Mouse (Mus musculus) gastrocnemius, postnatal 36 days (tissue): ENCODE data around the gene Trappc3l. TPM values are rescaled to one million over a fixed set of nuclear protein-coding genes. Genes with fewer than 3 reads are reported as not detected.

Source experiments
- DNase-seq, 2 experiments: peaks; one replicate each; pipeline ENCODE4 v3.0.0; 2022
- intact Hi-C: fragments of 180-260 bp; cut with DNase I; formaldehyde crosslinking; loops from one replicate; pipeline ENCODE4 v1.15.1; 2025
- total RNA-seq, 2 experiments: library from RNA; stranded (reverse); gene quantifications; 2 replicates each; pipeline ENCODE4 v1.2.3; 2021

Trappc3l gene
- total RNA-seq, 2 experiments from 2014 or later = not detected

- intact Hi-C loops = no loop called here
These were observed 53.1 kb downstream of the Trappc3l start for GRCm38 (mm10) chr10:34090481-34090880.

GRCm38 (mm10) chr10:34091888-34092287 is 54.5 kb downstream of the Trappc3l start:
- no peak for DNase-seq

More at GRCm38 (mm10) chr10:34090481-34090880, 53.1 kb downstream of the Trappc3l start:
- DNase-seq = no peak

DNA sequence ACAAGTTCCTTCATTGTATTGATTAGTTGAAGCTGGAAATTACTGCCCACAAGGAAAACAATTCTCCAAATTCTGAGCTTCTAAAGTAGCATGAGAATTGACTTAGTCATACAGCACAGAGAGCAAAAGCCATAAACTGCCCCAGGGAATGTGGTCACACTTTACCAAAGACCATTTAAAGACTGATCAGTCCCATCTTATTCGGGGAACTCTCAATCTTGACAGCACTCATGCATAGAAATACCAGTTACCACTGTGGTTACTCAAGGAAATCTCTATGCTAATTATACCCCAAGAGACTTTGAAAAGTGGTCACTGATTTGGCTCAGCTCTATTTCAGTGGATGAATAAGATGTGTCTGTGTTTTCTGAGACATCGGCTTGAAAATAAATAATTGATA is 57.8 kb downstream of the Trappc3l start:
- no peak for DNase-seq
- intact Hi-C loops = no loop called here

More at GRCm38 (mm10) chr10:34091888-34092287, 54.5 kb downstream of the Trappc3l start:
- intact Hi-C loops = no loop called here

DNA sequence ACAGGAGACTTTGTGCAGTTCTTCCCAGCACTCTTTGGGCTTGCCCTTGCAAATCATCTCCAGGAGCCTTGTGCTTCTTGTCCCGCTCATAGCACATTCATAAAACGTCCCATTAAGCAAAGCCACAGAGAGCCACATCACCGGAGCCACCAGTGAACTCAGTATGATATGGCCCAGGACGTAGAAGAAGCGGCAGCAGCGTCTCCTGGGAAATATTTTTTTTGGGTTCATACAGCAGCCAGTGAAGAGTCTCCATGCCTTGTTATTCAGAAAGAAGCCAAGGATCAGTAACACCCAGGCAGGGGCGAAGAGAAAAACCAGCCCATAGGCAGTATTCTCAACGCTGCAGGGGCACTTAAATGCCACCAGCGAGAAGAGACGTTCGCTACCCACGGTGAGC is 58.6 kb downstream of the Trappc3l start:
- no peak for DNase-seq

DNA sequence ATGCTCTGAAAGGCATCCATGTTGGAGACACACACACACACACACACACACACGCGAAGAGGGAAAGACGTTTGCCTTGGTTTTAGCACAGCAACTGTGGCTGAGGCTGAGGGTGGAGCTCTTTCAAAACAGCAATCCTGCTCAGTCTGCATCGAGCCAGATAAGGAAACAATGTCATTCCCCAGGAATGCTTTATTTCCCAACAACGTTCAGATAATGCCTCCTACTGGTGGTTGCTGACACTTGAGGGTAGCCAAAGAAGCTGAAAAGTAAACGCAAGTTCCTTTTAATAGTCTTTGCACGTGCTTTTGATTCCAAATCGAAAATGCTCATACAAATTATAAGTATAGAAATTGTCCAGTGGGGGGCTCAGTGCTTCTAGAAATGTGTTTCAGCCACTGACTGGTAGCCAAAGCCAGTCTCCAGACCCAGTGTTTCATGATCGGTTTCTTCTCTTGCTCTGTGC is 59.1 kb downstream of the Trappc3l start, which contains the start of gene Calhm5:
Calhm5 (minus strand) TSS at position 102 of the 466 bp plus-strand sequence.
- intact Hi-C loops = no loop called here
- DNase-seq = no peak

More for the DNA sequence above, 58.6 kb downstream of the Trappc3l start:
- intact Hi-C loops = no loop called here

DNA sequence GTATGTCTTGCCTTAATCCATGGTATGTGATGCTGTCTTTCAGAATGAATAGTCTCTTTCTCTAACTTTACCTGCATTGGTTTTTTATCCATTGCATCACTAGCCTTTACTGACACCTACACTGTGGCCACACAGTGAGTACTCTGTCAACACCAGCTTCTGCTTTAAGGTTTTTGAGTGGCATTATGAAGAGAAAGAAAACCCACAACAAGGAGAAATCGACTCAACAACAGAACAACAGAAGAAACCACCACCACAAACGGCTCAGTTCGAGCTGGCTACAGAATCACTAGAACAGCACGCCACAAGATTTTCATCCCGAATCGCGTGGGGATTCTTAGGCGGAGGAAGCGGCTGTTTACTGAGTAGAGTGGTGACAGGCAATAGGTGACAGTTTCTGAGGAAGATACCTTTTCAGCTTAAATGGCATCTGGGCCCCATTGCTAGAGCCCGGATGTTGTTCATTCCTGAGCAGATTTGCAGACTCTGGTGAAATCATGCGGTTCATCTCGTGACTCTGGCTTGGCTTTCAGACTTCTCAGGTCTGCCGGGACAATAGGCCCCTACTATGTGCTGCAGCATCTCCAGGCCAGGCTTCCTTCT is 73.6 kb downstream of the Trappc3l start:
- intact Hi-C loops = no loop called here
- DNase-seq = no peak

DNA sequence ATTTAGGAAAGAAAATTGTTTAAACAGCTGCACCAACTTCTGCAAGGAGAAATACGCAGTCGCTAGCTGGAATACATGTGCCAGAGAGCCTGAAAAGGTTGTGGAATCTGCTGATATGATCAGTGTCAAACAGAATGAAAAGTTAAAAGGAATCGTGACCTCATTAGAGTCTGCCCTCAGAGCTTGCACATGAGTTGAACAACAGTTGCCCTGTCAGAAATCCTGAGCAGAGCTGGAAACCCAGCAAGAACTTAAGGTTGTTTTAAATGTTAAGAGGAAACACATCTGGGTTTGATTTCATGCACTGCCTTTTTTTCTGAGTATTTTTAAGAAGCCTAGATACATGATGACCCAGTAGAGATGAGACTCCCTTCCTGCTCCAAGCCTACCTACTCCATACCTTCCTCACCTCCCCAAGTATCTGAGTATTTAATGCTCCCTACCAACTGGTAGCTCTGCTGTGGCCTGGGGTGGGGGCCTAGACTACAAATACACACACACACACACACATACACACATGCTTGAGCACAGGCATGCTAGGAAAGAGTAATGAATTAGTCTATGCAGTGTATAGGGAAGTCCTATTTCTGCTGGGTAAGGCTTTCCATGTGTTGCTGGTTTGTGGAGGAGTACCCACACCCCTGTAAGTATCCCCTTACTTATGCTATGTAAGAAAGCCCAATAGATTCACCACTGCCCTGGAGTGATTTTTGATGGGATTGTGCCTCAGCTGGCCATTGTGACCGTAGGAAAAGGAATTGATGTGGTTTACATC is 74.8 kb downstream of the Trappc3l start:
- DNase-seq = no peak
- intact Hi-C loops = no loop called here

- intact Hi-C loops = no loop called here
- DNase-seq = no peak
These were observed 79.7 kb downstream of the Trappc3l start for GRCm38 (mm10) chr10:34117131-34117530.

- intact Hi-C loops = no loop called here
- no peak for DNase-seq
These were observed 80.4 kb downstream of the Trappc3l start for GRCm38 (mm10) chr10:34117770-34118169.

GRCm38 (mm10) chr10:34118421-34118820 is 81.0 kb downstream of the Trappc3l start:
- intact Hi-C loops = no loop called here
- DNase-seq = no peak

GRCm38 (mm10) chr10:34127392-34128378 is 90.3 kb downstream of the Trappc3l start, which contains the start of gene Calhm6:
TSS of gene Calhm6 (minus strand) at chr10:34127984.
- DNase-seq = peak in 1 of 2 experiments; percentile 24
- intact Hi-C loops = no loop called here

DNA sequence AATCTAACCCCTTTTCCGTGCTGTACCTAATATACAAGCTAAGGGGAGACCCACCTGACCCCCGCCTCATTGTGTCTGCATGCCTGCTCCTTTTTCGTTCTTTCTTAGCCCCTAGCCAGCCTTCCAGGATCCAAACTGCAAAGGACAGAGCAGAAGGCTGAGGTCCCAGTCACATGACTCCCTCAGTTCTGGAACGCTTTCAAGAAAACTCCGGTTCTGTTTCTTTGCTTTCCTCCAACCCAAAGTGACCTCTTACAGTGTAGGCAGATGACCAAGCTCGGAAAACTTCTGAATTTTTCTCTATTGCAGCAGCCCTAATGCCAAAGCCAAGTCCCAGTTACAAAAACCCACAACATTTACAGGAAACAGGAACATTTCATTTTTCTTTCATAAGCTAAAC is 91.0 kb downstream of the Trappc3l start:
- peak in 1 of 2 experiments; percentile 25 for DNase-seq
- intact Hi-C loops = no loop called here

DNA sequence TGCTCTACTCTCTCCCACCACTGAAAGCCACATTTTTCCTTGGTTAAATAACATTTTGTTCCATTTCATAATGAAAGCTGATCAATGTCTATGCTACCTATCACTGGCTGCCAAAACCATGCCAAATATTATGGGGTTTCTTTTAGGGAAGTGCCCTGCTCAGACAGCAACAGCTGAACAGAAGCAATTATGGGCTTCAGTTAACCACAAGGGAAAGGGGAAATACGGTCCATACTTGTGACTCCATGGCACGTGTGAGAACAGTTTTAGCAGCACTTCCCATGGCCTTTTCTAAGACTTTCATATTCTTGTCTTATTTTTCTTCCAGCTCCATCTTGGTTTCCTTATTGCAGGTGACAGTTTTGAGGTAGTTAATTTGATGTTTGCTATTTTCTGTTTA is 94.0 kb downstream of the Trappc3l start:
- DNase-seq = no peak
- intact Hi-C loops = no loop called here

- intact Hi-C loops = no loop called here
- DNase-seq = no peak
These were observed 99.0 kb downstream of the Trappc3l start for GRCm38 (mm10) chr10:34136432-34136831.

DNA sequence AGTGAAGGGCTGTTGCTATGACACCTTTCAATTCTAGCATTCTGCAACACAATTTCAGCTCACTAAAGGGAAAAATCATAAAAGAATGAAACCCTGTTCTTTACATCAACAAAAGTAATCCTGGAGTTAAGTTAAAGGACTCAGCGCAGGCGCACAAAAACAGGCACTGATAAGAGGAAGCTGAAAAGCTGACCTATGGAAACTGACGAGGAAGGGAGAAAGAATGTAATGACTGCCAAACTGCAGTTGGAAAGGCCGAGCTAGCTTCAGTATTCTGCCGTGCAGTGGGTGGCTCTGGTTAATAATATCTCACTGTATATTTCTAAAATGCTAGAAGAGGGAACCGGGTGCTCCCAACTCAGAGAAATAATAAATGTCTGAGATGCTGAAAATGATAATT is 100.6 kb downstream of the Trappc3l start:
- intact Hi-C loops = no loop called here
- no peak for DNase-seq

GRCm38 (mm10) chr10:34139768-34140167 is 102.4 kb downstream of the Trappc3l start:
- intact Hi-C loops = no loop called here
- DNase-seq = no peak

DNA sequence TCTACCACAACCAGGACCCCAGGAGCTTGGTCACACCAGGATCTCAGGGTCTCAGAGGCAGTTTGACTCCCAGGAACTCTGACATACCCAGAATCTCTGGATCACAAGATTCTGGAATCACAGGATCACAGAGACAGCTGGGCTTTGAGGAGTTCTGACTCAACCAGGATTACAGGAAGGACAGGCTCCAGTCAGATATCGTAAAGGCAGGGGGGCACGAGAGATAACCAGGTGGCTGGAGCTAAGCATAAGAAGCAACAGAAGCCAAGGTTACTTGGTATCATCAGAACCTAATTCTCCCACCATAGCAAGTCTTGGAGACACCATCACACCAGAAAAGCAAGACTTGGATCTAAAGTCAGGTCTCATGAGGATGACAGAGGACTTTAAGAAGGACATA is 104.3 kb downstream of the Trappc3l start:
- no peak for DNase-seq
- intact Hi-C loops = no loop called here

DNA sequence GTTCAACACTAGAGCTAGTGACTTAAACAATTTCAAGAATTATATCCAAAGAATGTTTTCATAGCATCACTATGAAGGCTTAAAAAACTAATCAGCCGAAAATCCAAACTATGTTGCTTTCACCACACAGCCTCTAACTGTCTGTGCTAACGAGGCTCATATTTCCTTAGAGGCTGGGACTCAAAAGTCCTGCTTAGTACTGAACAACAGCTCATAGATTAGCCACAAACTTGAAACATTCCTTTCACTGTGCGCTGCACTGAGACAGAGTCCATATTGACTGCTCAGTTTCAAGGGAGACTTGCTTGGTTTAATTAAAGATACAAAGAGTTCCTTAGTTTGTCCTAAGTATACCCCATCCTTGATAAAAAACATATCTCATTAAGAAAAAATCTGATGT is 112.4 kb downstream of the Trappc3l start:
- no peak for DNase-seq
- intact Hi-C loops = loop anchor here (5.0 kb wide), 1 partner anchor 133 kb away; the partner anchor contains the start of gene Tspyl1

DNA sequence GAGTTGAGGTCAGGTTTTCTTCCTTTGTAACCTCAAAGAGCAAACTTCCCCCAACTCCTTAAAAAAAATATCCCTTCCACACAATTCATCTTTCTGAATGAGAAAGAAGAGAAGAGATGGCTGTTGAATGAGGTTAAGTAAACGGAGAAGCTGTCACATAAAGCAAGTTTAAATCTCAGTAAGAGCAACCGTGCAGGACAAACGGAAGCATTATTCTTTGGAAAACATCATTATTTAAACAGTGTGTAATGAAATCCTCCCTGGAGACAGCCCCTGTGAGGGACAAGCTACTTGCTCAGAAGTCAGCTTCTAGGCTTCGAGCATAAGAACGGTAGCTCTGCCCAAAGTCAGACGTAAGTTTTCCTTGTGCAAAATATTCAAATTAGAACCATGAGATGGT is 113.1 kb downstream of the Trappc3l start:
- intact Hi-C loops = loop anchor here (5.0 kb wide), 1 partner anchor 132 kb away; the partner anchor contains the start of gene Tspyl1
- DNase-seq = no peak

DNA sequence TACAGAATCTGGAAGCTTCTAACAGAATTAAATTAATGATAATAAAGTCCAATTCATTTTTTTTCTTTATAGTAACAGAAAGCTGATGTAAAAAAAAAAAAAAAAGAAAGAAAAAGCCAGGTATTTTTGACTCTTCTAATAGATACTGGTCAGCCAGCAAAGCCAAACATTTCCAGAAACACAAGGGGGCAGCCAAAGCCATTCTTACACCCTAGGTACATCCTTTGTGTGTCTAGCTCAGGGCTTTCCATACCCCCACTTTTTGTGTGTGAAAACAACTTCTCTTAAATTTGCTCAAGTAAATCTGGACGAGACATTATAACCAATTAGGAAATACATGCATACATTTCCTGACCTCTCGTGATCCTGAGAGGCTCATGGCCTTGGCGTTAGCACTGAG is 114.4 kb downstream of the Trappc3l start:
- no peak for DNase-seq
- intact Hi-C loops = loop anchor here (5.0 kb wide), 1 partner anchor 130 kb away; the partner anchor contains the start of gene Tspyl1
